Mouse (Mus musculus) myocyte (in vitro differentiated cells): ENCODE results near the gene Nol9.

Experiments used
- MYOD1 ChIP-seq, 3 experiments: IDR thresholded peaks; one replicate each; pipeline ENCODE4 v1.6.1; 2011; ENCODE audit warnings: control low read depth in 2 of 3, low read depth in 2 of 3, mild to moderate bottlenecking in 2 of 3, moderate library complexity in 1 of 3; ENCODE audit not compliant: insufficient read length in 2 of 3, control insufficient read depth in 1 of 3
- POLR2A ChIP-seq: IDR thresholded peaks from one replicate; pipeline ENCODE4 v1.6.1; 2011; ENCODE audit warnings: low read depth, mild to moderate bottlenecking, control low read depth, moderate library complexity; ENCODE audit not compliant: insufficient read length
- POLR2AphosphoS2 ChIP-seq: IDR thresholded peaks from one replicate; pipeline ENCODE4 v1.6.1; 2011; ENCODE audit warnings: low read depth, control low read depth; ENCODE audit not compliant: insufficient read length

- TF ChIP-seq POLR2A (no peak), POLR2AphosphoS2 (no peak), MYOD1 (IDR thresholded peaks at IDR 0.05; ENCODE audit: control insufficient read depth in 1 of 3, insufficient read length in 2 of 3, low read depth in 2 of 3) (no peak)
Observed at GRCm38 (mm10) chr4:152077191-152077590, 38.1 kb downstream of the Nol9 start.
